Mouse (Mus musculus) frontal cortex, postnatal 36 days (tissue): ENCODE results near the gene 1700129C05Rik.
A peak's percentile ranks its signal among the peaks of the same experiment; 100 is the strongest.

Experiments used
- DNase-seq, 2 experiments: peaks; one replicate each; pipeline ENCODE4 v3.0.0; 2022; ENCODE audit warnings: low spot score in 2 of 2

1700129C05Rik gene

DNA sequence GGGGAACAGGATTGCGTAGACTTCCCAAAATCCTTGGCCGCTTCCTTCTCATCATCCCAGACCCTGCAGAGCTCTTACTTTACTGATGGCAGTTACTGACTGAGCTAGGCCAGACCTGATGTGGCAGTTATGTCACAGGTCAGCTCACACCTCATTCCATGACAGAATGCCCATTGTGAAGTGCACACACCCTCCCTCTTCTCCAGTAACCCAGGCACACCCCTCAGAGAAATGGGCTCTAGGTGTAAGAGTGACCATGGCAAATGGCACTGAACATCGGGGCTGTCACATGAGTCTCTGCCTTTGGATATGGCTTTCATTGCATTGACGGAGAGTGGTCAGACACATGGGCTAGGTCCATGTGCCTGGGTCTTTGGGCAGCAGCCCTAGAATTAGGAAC lies at the start of gene 1700129C05Rik:
TSS of gene 1700129C05Rik (minus strand) at position 101 of the 400 bp plus-strand sequence.
- no peak for DNase-seq

DNA sequence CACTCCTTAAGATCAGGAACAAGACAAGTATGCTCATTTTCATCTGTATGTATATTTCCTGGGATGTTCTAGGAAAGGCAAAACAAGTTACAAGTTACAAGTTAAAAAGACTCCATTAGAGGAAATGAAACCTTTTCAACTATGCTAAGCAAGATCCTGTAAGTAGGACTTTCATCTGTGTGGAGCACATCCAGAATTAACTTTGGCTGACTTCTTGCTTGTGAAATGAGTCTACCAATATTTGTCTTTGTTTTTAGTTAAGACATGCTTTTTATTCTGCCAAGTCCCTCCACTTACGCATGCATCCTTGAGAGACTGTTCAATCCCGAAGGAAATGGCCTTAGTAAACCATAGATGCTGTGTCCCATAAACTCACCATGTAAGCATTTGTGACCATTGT lies 43.4 kb upstream of the 1700129C05Rik start:
- no peak for DNase-seq

DNA sequence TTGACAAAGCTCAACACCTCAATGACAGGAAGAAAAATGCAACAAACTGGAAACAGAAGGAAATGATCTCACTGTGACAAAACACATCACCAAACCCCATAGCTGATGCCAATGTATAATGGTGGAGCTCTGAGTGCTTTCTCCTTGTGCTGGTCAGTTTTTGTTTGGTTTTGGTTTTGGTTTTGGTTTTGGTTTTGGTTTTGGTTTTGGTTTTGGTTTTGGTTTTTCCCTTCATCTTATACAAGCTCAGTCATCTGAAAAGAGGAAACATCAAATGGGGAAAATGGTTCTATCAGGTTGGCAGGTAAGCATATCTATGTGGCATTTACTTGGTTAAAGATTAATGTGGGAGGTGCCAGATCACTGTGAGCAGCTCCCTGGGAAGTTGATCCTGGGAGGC lies 42.8 kb upstream of the 1700129C05Rik start:
- DNase-seq: no peak

DNA sequence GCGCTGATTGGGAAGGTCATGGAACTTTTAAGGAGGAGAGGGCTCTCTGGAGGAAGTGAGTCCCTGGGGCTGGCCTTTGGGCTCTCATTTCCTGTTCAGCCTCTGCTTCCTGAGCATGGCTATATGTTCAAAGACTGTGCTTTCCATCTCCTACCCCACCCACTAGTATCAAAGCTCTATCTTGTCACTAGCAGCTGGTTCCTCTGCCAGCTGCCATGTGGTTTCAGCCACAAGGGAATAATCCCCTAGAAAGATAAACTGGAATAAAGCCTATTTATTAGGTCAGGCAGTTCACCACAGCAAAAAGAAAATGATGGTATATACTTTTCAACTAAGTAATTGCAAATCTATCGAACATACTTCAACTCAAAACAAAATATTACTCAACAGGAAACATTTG lies 40.0 kb upstream of the 1700129C05Rik start:
- DNase-seq: no peak

DNA sequence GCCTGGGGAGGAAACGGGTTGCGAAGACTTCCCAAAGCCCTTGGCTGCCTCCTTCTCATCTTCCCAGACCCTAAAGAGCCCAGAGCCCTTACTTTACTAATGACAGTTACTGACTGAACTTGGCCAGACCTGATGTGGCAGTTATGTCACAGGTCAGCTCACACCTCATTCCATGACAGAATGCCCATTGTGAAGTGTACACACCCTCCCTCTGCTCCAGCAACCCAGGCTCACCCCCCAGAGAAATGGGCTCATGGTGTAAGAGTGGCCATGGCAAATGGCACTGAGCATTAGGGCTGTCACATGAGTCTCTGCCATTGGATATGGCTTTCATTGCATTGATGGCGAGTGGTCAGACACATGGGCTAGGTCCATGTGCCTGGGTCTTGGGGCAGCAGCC lies 36.0 kb upstream of the 1700129C05Rik start, which contains the start of gene Gm5142:
TSS of gene Gm5142 (minus strand) at position 101 of the 400 bp plus-strand sequence.
- no peak for DNase-seq

DNA sequence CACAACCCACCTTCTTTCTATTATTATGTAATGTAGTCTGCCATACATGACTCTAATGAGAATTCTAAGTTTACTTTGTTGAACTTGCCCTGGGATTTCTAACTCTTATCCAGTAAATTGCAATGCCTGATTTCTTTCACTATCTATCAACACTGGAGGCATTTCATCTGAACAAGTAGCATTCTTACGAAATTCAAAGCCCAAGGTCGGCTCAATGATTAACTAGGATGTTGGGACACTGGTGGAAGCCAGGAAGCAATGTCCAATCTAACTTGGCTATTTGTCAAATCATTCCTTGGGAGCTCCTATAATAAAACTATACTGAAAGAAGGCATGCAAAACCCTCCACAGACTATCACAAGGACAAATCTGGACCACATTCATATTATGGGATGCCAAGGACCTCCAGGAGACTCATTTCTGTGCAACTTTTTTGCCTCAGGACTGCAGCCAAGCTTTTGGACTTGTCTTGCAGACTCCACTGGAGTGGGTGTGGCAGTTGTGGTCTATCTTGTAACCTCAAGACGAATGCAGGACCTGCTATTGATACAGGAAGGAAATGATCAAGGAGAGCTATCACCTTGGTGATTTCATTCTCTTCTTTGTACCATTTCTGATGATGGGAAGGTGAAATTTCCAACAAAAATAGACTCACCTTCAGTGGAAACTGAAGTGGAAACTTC lies 14.5 kb upstream of the 1700129C05Rik start:
- no peak for DNase-seq

DNA sequence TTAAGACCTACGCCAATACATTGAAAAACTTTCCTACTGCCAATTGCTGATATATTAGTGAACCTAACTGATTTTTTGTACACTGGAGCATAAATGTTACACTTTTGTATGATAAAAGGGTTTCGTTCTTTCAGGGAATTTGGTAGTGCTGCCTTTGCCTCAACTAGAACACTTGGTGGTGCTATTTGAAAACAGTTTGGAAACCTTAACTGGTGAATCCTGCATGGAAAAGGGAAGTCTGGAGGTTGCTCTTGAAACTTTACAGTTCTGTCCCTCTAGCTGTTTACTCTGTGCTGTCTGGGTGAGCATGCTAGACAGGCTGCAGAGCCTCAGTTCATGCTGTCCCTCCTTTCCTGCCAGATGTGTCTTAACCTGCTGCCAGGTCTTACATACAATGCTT lies 12.9 kb upstream of the 1700129C05Rik start:
- peak in 1 of 2 experiments; percentile 3 for DNase-seq

DNA sequence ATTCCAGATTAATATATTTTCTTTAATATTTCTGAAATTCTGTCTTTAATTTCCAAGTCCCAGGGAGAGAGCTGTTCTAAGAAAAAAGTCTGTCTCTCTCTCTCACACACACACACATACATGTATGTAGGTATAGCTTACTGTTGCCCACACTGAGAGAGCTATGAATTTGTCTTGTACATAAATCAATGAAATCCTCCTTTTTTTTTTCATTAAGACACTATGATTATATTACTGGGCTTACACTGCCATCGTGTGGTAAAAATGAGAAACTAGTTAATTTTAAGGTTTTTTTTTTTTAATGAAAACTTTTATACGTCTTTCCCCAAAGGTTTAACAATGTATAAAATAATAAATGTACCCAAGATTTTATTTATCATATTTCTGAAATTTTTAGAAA lies 28.4 kb downstream of the 1700129C05Rik start:
- no peak for DNase-seq

DNA sequence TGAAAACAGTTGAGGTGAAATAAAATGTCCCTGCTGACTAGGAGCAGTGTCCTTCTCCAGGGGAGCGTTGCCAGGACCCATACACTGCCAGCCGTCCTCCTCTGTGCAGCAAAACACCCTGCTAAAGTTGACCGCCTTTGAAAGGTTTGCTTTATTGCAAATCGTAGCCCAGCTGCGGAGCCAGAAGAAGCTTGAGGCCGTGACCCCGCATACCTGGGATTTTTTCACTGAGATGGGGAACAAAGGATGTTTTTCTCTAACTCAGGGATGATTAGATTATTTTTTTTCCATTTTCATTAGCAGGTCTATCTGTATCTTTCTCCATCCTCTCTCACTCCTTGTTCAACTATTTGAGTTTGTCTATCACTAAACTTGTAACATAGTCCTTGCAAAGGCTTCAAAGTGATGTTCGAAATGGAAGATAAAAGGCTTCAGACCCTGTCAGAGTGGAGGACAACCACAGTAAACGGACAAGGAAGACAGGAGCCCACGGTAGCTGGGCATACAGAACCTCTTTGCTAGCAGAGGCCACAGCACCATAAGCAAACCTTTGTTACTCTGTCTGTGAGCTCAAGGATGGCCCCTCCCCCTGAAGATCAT lies 38.6 kb downstream of the 1700129C05Rik start:
- no peak for DNase-seq

DNA sequence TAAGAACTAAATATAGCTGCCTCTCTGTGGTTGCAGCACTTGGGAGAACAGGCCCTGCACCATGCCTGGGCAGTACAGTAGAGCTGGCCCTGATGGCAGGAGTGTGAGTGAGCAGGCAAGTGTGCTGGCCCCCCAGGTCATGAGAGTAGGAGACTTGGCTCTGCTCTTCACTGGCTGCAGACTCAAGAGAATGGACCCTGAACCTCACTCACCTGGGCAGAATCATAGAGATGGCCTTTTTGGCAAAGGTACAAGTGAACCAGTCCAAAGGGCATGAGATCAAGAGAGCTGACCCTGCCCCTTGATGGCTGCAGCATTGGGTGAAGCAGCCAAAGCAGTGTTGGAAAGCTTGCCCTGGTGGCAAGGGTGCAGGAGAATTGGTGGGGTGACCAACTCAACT lies 49.1 kb downstream of the 1700129C05Rik start:
- no peak for DNase-seq

DNA sequence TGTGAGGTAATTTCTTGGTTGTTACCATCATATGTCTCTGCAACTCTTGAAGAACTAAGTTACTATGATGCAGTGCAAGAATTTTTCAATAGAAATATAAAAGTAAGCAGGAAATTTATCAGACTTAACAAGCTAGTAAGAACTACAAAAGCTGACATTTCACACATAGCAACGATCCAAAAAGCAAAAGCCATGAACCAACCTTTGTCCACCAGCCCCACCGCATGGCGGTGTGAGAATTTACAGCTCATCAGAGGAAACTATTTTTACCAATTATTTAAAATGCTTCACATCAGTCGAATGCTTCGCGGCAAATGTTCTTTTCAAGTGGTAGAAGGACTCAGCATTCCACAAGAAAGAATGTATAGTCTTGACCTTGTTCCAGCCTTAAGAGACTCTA lies 58.3 kb downstream of the 1700129C05Rik start:
- DNase-seq: peak; percentile 44 to 47
